Mouse (Mus musculus): ENCODE data around the gene Casp4.

The Casp4 gene

DNA sequence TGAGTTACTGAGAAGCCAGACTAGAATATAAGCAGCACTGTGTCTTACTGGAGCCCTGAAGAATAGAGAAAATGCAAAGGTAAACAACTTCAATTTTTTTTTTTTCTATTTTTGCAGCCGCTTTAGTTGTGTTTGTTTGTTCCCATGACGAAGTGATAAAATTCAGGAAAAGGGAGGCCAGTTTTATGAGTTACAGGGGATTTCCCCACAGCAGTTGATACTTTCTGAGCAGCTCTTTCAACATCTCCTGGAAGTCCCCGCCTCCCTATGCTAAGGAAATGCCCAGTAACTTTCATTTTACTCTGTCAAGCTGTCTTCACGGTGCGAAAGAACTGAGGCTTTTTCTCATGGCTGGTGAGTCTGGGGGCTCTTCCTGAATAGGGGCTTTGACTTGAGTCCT is at the start of gene Casp4:
Gene Casp4 (plus strand): TSS at position 268 of the 400 bp plus-strand sequence.
- no peak for DNase-seq

- DNase-seq, result no peak
These were observed 44.6 kb upstream of the Casp4 start for GRCm38 (mm10) chr9:5263951-5264475.

GRCm38 (mm10) chr9:5270274-5270673 is 38.4 kb upstream of the Casp4 start:
- DNase-seq, result no peak

DNA sequence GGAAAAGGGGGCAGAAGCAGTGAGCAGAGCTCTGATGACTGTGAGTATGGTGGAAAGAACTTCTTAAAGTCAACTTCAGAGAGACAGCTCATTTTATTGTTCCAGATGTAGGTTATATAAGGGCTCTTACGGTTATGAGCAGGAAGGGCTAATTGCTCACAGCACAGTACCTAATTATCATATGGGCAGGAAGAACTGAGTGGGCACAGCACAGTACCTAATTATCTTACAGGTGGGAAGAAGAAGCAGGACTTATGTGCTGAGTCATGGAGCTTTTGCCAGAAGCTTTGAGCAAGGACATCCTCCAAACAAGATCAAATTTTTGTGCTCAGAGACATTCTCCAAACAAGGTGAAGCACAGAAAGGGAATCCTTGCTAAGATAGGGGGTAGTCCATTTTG is 37.7 kb upstream of the Casp4 start:
- DNase-seq, result no peak

GRCm38 (mm10) chr9:5271334-5271845 is 37.2 kb upstream of the Casp4 start:
- no peak for DNase-seq

- no peak for DNase-seq
These were observed 22.6 kb upstream of the Casp4 start for GRCm38 (mm10) chr9:5286071-5286470.

GRCm38 (mm10) chr9:5286597-5286996 is 22.0 kb upstream of the Casp4 start:
- no peak for DNase-seq

DNA sequence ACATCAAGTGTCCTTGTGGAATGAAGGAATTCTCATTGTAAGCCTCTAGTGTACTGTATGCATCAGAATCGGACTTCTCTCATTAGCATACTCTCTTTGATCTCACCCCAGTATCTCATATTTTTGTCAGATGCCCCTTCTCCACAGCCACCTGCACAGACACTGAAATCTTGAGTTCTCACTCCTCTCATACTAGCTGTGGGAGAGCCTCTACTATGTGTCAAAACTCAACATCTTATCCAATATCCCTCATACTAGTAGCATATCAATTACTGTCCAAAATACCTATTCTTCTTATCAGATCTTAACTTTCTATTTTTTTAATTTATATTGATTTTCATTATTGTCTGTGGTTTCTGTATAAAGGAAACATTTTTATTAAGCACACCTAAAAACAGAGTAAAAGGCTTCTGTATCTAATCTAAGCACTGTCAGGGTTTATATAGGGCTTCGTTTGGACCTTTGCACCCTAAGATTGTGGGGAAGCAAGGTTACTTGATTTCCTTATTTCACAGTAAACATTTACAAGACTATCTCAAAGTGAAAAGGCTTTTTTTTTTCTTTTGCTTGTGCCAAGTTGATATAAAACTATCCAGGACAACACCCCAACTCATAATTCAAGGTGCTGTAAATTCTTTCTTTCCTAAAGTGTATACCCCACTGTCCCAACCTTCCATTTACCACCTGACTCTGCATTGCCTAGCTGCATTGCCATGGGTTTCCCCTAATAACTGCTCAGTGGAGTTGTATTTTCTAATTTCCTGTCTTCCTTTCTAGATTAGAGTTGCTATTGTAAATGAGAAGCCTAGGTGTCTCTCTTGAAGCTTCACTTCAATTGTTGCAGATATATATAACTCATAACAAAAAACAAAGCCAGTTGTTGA is 12.0 kb upstream of the Casp4 start:
- DNase-seq, result no peak

- no peak for DNase-seq
These were observed 10.1 kb upstream of the Casp4 start, which contains the start of gene Casp1 for GRCm38 (mm10) chr9:5298329-5299131. Gene Casp1, plus strand, starts transcription at chr9:5298517.

GRCm38 (mm10) chr9:5299132-5299381 is 9.6 kb upstream of the Casp4 start:
- no peak for DNase-seq

DNA sequence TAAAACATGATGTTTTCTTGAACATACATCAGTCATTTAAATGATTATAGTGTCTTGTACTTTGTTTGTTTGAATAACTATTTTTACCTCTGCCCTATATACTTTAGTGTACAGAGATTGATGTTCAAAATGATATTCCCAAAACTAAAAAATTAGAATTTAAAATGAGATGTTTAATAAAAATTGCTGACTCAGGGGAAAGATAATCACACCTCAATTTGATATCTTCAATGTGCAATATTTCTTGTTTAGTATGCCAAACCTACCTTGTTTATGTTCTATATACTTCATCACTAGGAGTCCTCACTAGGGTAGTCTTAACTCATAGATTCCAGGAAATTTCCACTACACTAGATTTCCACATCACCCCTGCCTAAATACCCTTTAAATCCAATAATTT is 1.5 kb downstream of the Casp4 start:
- no peak for DNase-seq

GRCm38 (mm10) chr9:5311435-5311834 is 2.8 kb downstream of the Casp4 start:
- DNase-seq, result no peak

DNA sequence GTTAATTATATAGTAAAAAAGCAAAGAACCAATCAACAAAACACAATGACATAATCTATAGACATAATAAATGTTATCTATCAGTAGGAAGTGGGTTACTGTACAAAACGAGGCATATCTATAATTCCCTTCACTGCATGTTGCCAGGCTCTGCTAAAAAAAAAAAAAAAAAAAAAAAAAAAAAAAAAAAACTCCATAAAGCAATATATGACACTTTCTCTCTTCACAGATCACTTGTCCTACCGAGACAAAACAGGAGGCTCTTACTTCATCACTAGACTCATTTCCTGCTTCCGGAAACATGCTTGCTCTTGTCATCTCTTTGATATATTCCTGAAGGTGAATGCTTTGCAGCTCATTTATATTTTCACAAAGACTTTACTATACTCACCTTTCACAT is 19.6 kb downstream of the Casp4 start:
- DNase-seq, result no peak

DNA sequence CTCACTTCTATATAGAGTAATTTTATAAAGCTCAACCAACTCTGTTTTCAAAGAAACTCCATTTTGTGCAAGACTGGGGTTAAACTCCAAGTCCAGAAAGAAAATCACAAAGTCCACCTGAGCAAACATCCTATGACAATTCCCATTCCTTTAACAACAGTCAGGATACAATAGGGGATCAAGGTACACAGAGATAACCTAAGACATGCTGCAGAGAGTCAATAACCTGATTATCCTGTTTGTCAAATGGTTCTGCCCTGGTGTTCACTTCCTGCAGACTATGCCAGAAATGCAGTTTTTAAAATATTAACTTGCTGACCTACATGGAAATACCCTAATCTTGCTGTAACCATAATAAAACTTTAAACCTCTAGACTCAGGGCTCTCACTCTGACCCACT is 23.8 kb downstream of the Casp4 start:
- no peak for DNase-seq

DNA sequence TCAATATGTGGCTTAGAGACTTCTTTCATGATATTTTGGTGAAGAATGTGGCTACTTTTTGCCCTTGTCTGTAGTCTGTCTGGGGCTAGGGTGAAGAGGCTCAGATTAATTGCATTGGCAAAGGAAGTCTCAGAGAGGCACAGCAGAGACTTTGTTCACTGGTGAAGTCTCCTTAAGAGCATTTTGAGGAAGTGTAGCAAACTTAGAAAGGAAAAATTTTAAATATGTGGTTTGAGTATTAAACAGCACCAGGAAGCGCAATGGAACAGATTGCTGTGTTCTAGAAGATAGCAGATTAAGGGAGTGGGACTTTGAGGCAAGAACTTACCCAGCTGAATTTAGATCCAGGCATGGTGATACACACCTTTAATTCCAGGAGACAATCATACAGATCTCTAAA is 24.8 kb downstream of the Casp4 start:
- no peak for DNase-seq

DNA sequence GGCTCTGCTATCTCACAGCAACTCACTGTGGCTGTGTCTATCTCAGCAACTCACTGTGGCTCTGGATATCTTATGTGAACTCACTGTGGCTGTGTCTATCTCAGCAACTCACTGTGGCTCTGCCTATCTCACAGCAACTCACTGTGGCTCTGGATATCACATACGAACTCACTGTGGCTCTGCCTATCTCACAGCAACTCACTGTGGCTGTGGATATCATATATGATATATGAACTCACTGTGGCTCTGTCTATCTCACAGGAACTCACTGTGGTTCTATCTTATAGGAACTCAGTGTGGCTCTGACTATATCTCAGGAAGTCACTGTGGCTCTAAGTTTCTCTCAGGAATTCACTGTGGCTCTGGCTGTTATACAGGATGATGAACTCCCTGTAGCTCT is 34.5 kb downstream of the Casp4 start:
- DNase-seq, result no peak

DNA sequence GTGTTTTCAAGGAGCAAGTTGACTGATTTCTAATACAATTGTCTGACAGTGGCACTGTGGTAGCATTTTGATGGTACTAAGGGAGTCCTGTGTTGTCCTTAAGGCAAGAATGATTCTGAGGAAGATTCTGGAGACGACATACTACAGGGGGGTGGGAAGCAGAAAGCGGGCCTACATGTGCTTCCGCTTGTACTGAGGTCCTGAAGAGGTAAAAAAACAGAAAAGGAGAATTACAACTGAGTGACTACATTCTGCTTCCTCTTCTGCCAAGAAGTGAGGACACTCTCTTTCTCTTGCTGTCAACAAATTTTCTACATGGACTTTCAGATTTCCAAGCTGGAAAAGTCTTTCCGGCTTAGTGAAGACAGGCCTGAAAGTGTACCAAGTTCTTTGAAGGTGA is 35.5 kb downstream of the Casp4 start:
- no peak for DNase-seq

GRCm38 (mm10) chr9:5345291-5345898 is 36.8 kb downstream of the Casp4 start, which contains the start of gene Casp12:
Gene Casp12, plus strand, starts transcription at chr9:5345430.
- DNase-seq, result no peak

DNA sequence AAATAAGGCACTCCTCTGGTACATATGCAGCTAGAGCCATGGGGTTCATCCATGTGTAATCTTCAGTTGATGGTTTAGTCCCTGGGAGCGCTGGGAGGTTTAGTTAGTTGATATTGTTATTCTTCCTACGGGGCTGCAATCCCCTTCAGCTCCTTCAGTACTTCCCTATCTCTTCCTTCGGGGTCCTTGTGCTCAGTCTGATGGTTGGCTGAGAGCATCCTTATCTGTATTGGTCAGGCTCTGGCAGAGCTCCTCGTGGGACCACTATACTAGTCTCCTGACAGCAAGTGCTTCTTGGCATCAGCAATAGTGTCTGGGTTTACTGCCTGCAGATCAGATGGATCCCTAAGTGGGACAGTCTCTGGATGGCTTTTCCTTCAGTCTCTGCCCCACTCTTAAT is 38.8 kb downstream of the Casp4 start:
- no peak for DNase-seq

- DNase-seq, result no peak
These were observed 45.0 kb downstream of the Casp4 start for GRCm38 (mm10) chr9:5353673-5354072.

DNA sequence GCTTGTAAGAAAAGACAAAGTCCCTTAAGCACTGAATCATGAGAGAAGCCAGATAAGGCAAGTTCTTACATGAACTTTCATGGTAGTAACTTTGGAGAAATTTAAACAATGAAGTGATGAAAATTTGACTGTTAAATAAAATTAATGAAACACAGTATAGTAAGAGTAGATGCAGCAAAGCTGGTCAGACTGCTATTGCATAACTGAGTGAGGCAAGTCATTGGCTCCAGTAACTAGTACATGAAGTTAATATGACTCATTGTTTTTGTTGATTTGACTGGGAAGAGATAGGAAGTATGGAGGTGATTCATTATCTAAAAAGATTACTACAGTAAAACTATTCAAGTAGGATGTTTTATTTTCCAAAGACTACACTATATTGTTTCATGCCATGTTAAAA is 48.2 kb downstream of the Casp4 start:
- no peak for DNase-seq

Measured in cerebellum, postnatal 14 days (tissue).